Mouse (Mus musculus): ENCODE measurements around the gene AC124108.1. TPM values are rescaled to one million over a fixed set of nuclear protein-coding genes. Genes with fewer than 3 reads are reported as not detected.

Gene AC124108.1
- polyA plus RNA-seq, 1 experiment from 2014 or later = 2.3 TPM

- peak; percentile 23 for DNase-seq (ENCODE audit: low spot score)
- Histone ChIP-seq H3K9me3 (replicated peaks) (no peaks in the 10 kb centered on the region), H3K27me3 (ENCODE audit: low read depth, poor library complexity, severe bottlenecking) (peaks cover 37% of the 10 kb centered on the region), H3K4me1 (peaks cover 100% of the 10 kb centered on the region), H3K27ac (replicated peaks) (peak overlapping the region; percentile 100), H3K4me3 (peak overlapping the region; percentile 86), H3K36me3 (peaks cover 25% of the 10 kb centered on the region)
- WGBS = 13% methylated on average over 7 of the region's 7 CpGs
These were observed 5.1 kb downstream of the AC124108.1 start for GRCm38 (mm10) chr1:132196337-132196736.

- 3% methylated on average over 9 of the region's 9 CpGs for WGBS
- DNase-seq (ENCODE audit: low spot score) = peak; percentile 54
- Histone ChIP-seq H3K36me3 (peaks cover 25% of the 10 kb centered on the region), H3K4me3 (peak overlapping the region; percentile 86), H3K27ac (replicated peaks) (peak overlapping the region; percentile 100), H3K27me3 (ENCODE audit: low read depth, poor library complexity, severe bottlenecking) (peaks cover 26% of the 10 kb centered on the region), H3K4me1 (peaks cover 100% of the 10 kb centered on the region), H3K9me3 (replicated peaks) (no peaks in the 10 kb centered on the region)
These were observed 6.4 kb downstream of the AC124108.1 start for GRCm38 (mm10) chr1:132197666-132198065.

- Histone ChIP-seq H3K36me3 (peaks cover 22% of the 10 kb centered on the region), H3K4me1 (peaks cover 98% of the 10 kb centered on the region), H3K9me3 (replicated peaks) (no peaks in the 10 kb centered on the region), H3K27me3 (ENCODE audit: low read depth, poor library complexity, severe bottlenecking) (peaks cover 18% of the 10 kb centered on the region), H3K27ac (replicated peaks) (peak overlapping the region; percentile 100), H3K4me3 (peak overlapping the region; percentile 86)
- WGBS = 82% methylated on average over 16 of the region's 16 CpGs
- DNase-seq (ENCODE audit: low spot score) = peak; percentile 11
These were observed 7.3 kb downstream of the AC124108.1 start for GRCm38 (mm10) chr1:132198401-132199071.

- peak overlapping the region; percentile 90 for H3K27ac ChIP-seq (replicated peaks)
- no peaks in the 10 kb centered on the region for H3K9me3 ChIP-seq (replicated peaks)
- WGBS = 73% methylated on average over 6 of the region's 6 CpGs
- H3K4me3 ChIP-seq = peak overlapping the region; percentile 40; the same call in 1 of the 2 replicates
- peaks cover 15% of the 10 kb centered on the region for H3K27me3 ChIP-seq (ENCODE audit: low read depth, poor library complexity, severe bottlenecking)
- peak; percentile 12 for DNase-seq (ENCODE audit: low spot score)
- peaks cover 96% of the 10 kb centered on the region for H3K4me1 ChIP-seq
- H3K36me3 ChIP-seq = peaks cover 17% of the 10 kb centered on the region
These were observed 8.0 kb downstream of the AC124108.1 start for GRCm38 (mm10) chr1:132199244-132199643.

GRCm38 (mm10) chr1:132199934-132200333 lies 8.7 kb downstream of the AC124108.1 start:
- Histone ChIP-seq H3K9me3 (replicated peaks) (no peaks in the 10 kb centered on the region), H3K4me3 (peak overlapping the region; percentile 40), H3K27me3 (ENCODE audit: low read depth, poor library complexity, severe bottlenecking) (peaks cover 15% of the 10 kb centered on the region), H3K27ac (replicated peaks) (peak overlapping the region; percentile 90), H3K4me1 (peaks cover 93% of the 10 kb centered on the region), H3K36me3 (peaks cover 19% of the 10 kb centered on the region)
- DNase-seq (ENCODE audit: low spot score) = peak; percentile 18
- WGBS = 10% methylated on average over 12 of the region's 12 CpGs

GRCm38 (mm10) chr1:132200562-132201510 lies 9.6 kb downstream of the AC124108.1 start:
- H3K9me3 ChIP-seq (replicated peaks) = no peaks in the 10 kb centered on the region
- peak overlapping the region; percentile 90 for H3K27ac ChIP-seq (replicated peaks)
- peaks cover 20% of the 10 kb centered on the region for H3K36me3 ChIP-seq
- H3K4me1 ChIP-seq = peaks cover 92% of the 10 kb centered on the region
- peak overlapping the region; percentile 40 for H3K4me3 ChIP-seq
- peaks cover 15% of the 10 kb centered on the region for H3K27me3 ChIP-seq (ENCODE audit: low read depth, poor library complexity, severe bottlenecking)
- 2% methylated on average over 11 of the region's 11 CpGs for WGBS
- peak; percentile 88 for DNase-seq (ENCODE audit: low spot score)

- Histone ChIP-seq H3K4me3 (peak overlapping the region; percentile 40), H3K36me3 (peaks cover 20% of the 10 kb centered on the region), H3K4me1 (peaks cover 90% of the 10 kb centered on the region), H3K27me3 (ENCODE audit: low read depth, poor library complexity, severe bottlenecking) (peaks cover 14% of the 10 kb centered on the region), H3K9me3 (replicated peaks) (no peaks in the 10 kb centered on the region), H3K27ac (replicated peaks) (peak overlapping the region; percentile 90)
- peak; percentile 42 for DNase-seq (ENCODE audit: low spot score)
- 17% methylated on average over 4 of the region's 4 CpGs for WGBS
These were observed 10.2 kb downstream of the AC124108.1 start for GRCm38 (mm10) chr1:132201511-132201860.

GRCm38 (mm10) chr1:132201936-132202335 lies 10.7 kb downstream of the AC124108.1 start:
- peak; percentile 12 for DNase-seq (ENCODE audit: low spot score)
- WGBS = 52% methylated on average over 2 of the region's 2 CpGs

GRCm38 (mm10) chr1:132202771-132203170 lies 11.5 kb downstream of the AC124108.1 start:
- Histone ChIP-seq H3K36me3 (peaks cover 20% of the 10 kb centered on the region), H3K4me1 (peaks cover 87% of the 10 kb centered on the region), H3K27me3 (ENCODE audit: low read depth, poor library complexity, severe bottlenecking) (peaks cover 8% of the 10 kb centered on the region), H3K4me3 (no peak overlapping the region), H3K27ac (replicated peaks) (peak overlapping the region; percentile 90; the same call in 1 of the 2 replicates), H3K9me3 (replicated peaks) (no peaks in the 10 kb centered on the region)
- WGBS = 92% methylated on average over 5 of the region's 5 CpGs
- DNase-seq (ENCODE audit: low spot score) = peak; percentile 11

More at GRCm38 (mm10) chr1:132201936-132202335, 10.7 kb downstream of the AC124108.1 start:
- Histone ChIP-seq H3K4me1 (peaks cover 87% of the 10 kb centered on the region), H3K9me3 (replicated peaks) (no peaks in the 10 kb centered on the region), H3K27me3 (ENCODE audit: low read depth, poor library complexity, severe bottlenecking) (peaks cover 10% of the 10 kb centered on the region), H3K27ac (replicated peaks) (peak overlapping the region; percentile 90), H3K36me3 (peaks cover 20% of the 10 kb centered on the region), H3K4me3 (peak overlapping the region; percentile 40)

GRCm38 (mm10) chr1:132205958-132206357 lies 14.7 kb downstream of the AC124108.1 start:
- WGBS = 77% methylated on average over 5 of the region's 5 CpGs
- peak overlapping the region; percentile 50; the same call in 1 of the 2 replicates for H3K27ac ChIP-seq (replicated peaks)
- H3K27me3 ChIP-seq (ENCODE audit: low read depth, poor library complexity, severe bottlenecking) = peaks cover 11% of the 10 kb centered on the region; the same call in 1 of the 2 replicates
- no peaks in the 10 kb centered on the region for H3K9me3 ChIP-seq (replicated peaks)
- H3K4me1 ChIP-seq = peaks cover 86% of the 10 kb centered on the region
- peaks cover 11% of the 10 kb centered on the region; the same call in 1 of the 2 replicates for H3K36me3 ChIP-seq
- DNase-seq (ENCODE audit: low spot score) = no peak
- no peak overlapping the region for H3K4me3 ChIP-seq

GRCm38 (mm10) chr1:132206828-132207227 lies 15.6 kb downstream of the AC124108.1 start:
- no peaks in the 10 kb centered on the region for H3K9me3 ChIP-seq (replicated peaks)
- no peak overlapping the region for H3K4me3 ChIP-seq
- DNase-seq (ENCODE audit: low spot score) = no peak
- H3K27me3 ChIP-seq (ENCODE audit: low read depth, poor library complexity, severe bottlenecking) = peaks cover 17% of the 10 kb centered on the region
- peaks cover 11% of the 10 kb centered on the region; the same call in 1 of the 2 replicates for H3K36me3 ChIP-seq
- peaks cover 82% of the 10 kb centered on the region for H3K4me1 ChIP-seq
- H3K27ac ChIP-seq (replicated peaks) = 0 out of 2 replicates have a peak overlapping the region, but pooled peaks have one; percentile 69
- WGBS = 92% methylated on average over 3 of the region's 3 CpGs

GRCm38 (mm10) chr1:132208154-132208553 lies 16.9 kb downstream of the AC124108.1 start:
- H3K27me3 ChIP-seq (ENCODE audit: low read depth, poor library complexity, severe bottlenecking) = peaks cover 25% of the 10 kb centered on the region
- H3K36me3 ChIP-seq = peaks cover 11% of the 10 kb centered on the region; the same call in 1 of the 2 replicates
- H3K27ac ChIP-seq (replicated peaks) = peak overlapping the region; percentile 69
- H3K9me3 ChIP-seq (replicated peaks) = no peaks in the 10 kb centered on the region
- H3K4me3 ChIP-seq = no peak overlapping the region
- H3K4me1 ChIP-seq = peaks cover 82% of the 10 kb centered on the region
- 14% methylated on average over 4 of the region's 4 CpGs for whole genome bisulfite sequencing
- peak; percentile 43 for DNase-seq (ENCODE audit: low spot score)

Measured in midbrain, embryonic 10.5 days (tissue).